Mouse (Mus musculus) CD8-positive naive resting alpha-beta T cell, adult 57 days (primary cell): ENCODE data around the gene Olfr1251. TPM values are rescaled to one million over a fixed set of nuclear protein-coding genes. Genes with fewer than 3 reads are reported as not detected.

Experiments used
- total RNA-seq: library from RNA; stranded (reverse); gene quantifications from one replicate; pipeline ENCODE4 v1.2.4, GENCODE M21; 2023

Gene Olfr1251
- not detected for total RNA-seq

DNA sequence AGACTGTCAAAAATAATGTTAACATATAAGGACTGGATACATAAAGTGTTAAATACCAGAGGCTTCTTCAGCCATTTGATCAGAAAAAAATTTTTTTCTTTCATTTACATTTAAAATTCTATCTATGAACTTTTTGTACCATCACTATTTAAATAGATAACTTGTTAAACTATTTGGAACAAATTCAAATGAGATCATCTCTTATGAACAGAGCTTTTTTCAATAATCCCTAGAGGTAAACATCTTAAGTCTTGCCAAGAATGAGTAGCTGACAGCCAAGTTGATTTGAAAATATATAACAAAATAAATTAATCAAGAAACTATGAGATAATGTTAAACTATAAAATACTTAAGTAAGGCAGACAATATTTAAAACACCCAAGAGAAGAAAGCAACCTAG, at the start of gene Olfr1251:
TSS of gene Olfr1251 (minus strand) at position 101 of the 400 bp plus-strand sequence.

DNA sequence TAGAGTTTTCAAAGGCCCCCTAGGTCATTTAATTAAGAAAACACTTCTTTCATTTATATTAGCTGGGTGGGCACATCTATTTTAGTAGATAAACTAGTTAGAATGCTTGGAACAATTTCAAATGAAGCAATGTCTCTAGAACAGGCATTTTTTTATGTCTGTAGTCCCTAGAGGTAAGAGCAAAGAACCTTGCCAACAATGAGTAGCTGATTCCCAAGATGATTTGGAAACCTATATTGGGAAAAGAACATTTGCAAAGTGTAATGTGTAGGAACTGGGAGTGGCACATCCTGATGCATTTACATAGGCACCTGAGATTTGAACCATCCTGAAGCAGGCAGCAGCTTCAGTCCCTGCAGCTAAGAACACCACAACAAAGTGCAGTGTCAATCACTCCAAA, 10.4 kb downstream of the Olfr1251 start, which contains the start of gene Olfr1250:
TSS of gene Olfr1250 (minus strand) at position 101 of the 400 bp plus-strand sequence.

DNA sequence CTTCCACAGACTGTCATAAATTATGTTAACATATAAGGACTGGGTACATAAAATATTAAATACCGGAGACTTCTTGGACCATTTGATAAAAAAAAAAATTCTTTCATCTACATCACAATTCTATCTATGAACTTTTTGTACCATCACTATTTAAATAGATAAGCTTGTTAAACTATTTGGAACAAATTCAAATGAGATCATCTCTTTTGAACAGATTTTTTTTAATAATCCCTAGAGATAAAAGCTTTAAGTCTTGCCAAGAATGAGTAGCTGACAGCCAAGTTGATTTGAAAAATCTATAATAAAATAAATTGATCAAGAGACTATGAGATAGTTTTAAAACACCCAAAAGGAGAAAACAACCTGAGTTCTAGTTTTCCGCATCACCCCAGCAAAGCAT, 36.9 kb downstream of the Olfr1251 start, which contains the start of gene Olfr1249:
TSS of gene Olfr1249 (minus strand) at position 101 of the 400 bp plus-strand sequence.

DNA sequence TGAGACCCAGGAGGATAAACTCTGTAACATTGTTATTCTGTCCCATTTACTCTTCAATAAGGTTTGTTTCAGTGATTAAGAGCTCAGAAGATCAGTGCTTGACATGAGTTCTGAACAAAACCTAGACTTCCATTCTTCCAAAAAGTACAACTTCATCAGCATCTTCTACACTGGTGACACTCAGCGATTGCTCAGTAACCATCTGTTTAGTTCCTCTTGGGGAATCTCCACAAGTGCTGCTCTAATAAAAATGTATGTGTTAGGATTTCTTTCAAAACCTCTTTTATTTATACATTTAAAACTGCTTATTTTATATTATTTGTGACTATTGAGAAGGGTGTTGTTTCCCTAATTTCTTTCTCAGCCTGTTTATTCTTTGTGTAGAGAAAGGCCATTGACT, 53.6 kb downstream of the Olfr1251 start, which contains the start of gene Olfr1248:
TSS of gene Olfr1248 (minus strand) at position 101 of the 400 bp plus-strand sequence.

Other genes with a start within 250 kb of the Olfr1251 start
- not detected for gene Olfr1240, start 228.9 kb downstream of the Olfr1251 start, total RNA-seq
- not detected for gene Olfr1241, start 184.8 kb downstream of the Olfr1251 start, total RNA-seq
- not detected for gene Olfr1242, start 173.6 kb downstream of the Olfr1251 start, total RNA-seq
- not detected for gene Olfr1243, start 140.4 kb downstream of the Olfr1251 start, total RNA-seq
- gene Olfr1245, start 93.5 kb downstream of the Olfr1251 start, total RNA-seq: not detected
- gene Olfr1246, start 78.8 kb downstream of the Olfr1251 start, total RNA-seq: not detected
- 0.15 TPM for gene Olfr1247, start 57.8 kb downstream of the Olfr1251 start, total RNA-seq
- gene Olfr1248, start 53.7 kb downstream of the Olfr1251 start, total RNA-seq: not detected
- gene Olfr1249, start 37.0 kb downstream of the Olfr1251 start, total RNA-seq: not detected
- not detected for gene Olfr1250, start 10.5 kb downstream of the Olfr1251 start, total RNA-seq
- gene Olfr1252, start 53.1 kb upstream of the Olfr1251 start, total RNA-seq: not detected
- gene Olfr1253, start 85.2 kb upstream of the Olfr1251 start, total RNA-seq: not detected
- gene Olfr1254, start 121.7 kb upstream of the Olfr1251 start, total RNA-seq: not detected
- not detected for gene Olfr1255, start 140.1 kb upstream of the Olfr1251 start, total RNA-seq
- gene Olfr1256, start 169.6 kb upstream of the Olfr1251 start, total RNA-seq: not detected
- not detected for gene Olfr48, start 176.3 kb upstream of the Olfr1251 start, total RNA-seq
- gene Olfr1257, start 206.5 kb upstream of the Olfr1251 start, total RNA-seq: not detected